Mouse (Mus musculus) stomach, postnatal 0 days (tissue): ENCODE data around the gene Rps12. TPM values are rescaled to one million over a fixed set of nuclear protein-coding genes. Genes with fewer than 3 reads are reported as not detected.
"Not testable (repeated sequence)": the region's sequence is repeated elsewhere in the genome, so short reads cannot be mapped to it uniquely, and the experiment has no call there.

ENCODE experiments used
- ATAC-seq: fragments of 200-750 bp; cut with Nextera tagmentation; 2 replicates; pipeline ENCODE4 v1.8.0; 2017; ENCODE audit not compliant: low FRiP score, low TSS enrichment
- DNase-seq: peaks from one replicate; pipeline ENCODE4 v3.0.0-alpha.2; 2016; ENCODE audit warnings: low spot score
- H3K27ac ChIP-seq: fragments of 300-500 bp; sonication (generic); replicated peaks from 2 replicates; pipeline ENCODE4 v1.5.1; 2014; ENCODE audit warnings: mild to moderate bottlenecking, control low read depth
- H3K27me3 ChIP-seq: fragments of 300-500 bp; sonication (generic); 2 replicates; pipeline ENCODE4 v1.6.1; 2014; ENCODE audit warnings: low read length; ENCODE audit not compliant: control insufficient read depth, insufficient read depth
- H3K36me3 ChIP-seq: fragments of 300-500 bp; sonication (generic); 2 replicates; pipeline ENCODE4 v1.6.1; 2014; ENCODE audit warnings: low read length, mixed read lengths; ENCODE audit not compliant: control insufficient read depth, insufficient read depth
- H3K4me1 ChIP-seq: fragments of 300-500 bp; sonication (generic); replicated peaks from 2 replicates; pipeline ENCODE4 v1.6.1; 2014; ENCODE audit warnings: antibody characterized with exemption; ENCODE audit not compliant: control insufficient read depth, insufficient read depth
- H3K4me2 ChIP-seq: fragments of 300-500 bp; sonication (generic); replicated peaks from 2 replicates; pipeline ENCODE4 v1.6.1; 2014; ENCODE audit warnings: low read depth, mild to moderate bottlenecking, control low read depth, moderate library complexity
- H3K4me3 ChIP-seq: fragments of 300-500 bp; sonication (generic); 2 replicates; pipeline ENCODE4 v1.5.1; 2014; ENCODE audit warnings: low read depth, low read length, control low read depth
- H3K9ac ChIP-seq: fragments of 300-500 bp; sonication (generic); 2 replicates; pipeline ENCODE4 v1.6.1; 2014; ENCODE audit warnings: mild to moderate bottlenecking, low read length, control low read depth, mixed read lengths
- H3K9me3 ChIP-seq: fragments of 300-500 bp; sonication (generic); 2 replicates; pipeline ENCODE4 v1.6.1; 2016; ENCODE audit warnings: low read length; ENCODE audit not compliant: control insufficient read depth
- CTCF ChIP-seq: IDR thresholded peaks from 2 replicates; pipeline ENCODE4 v1.5.1; 2016; ENCODE audit warnings: antibody characterized with exemption, low read depth, mild to moderate bottlenecking, moderate library complexity
- EP300 ChIP-seq: optimal IDR thresholded peaks from 2 replicates; pipeline ENCODE3; 2016; ENCODE audit warnings: antibody characterized with exemption
- WGBS: fragments of 180-500 bp; shearing (Covaris S2); extraction: QIAGEN DNeasy Blood & Tissue Kit; methylation state at CpG from one replicate; pipeline ENCODE4 v1.1.7; 2014; 5-methylcytosine and 5-hydroxymethylcytosine counted together
- polyA plus RNA-seq: library from polyadenylated mRNA; unstranded; fragments of >200 nt; fragmentation: Nextera tagmentation; extraction: Ambion mirVana; gene quantifications from 2 replicates; pipeline ENCODE4 v1.2.1, GENCODE M21; 2015

Rps12 gene
- polyA plus RNA-seq, 1 experiment from 2014 or later: 215 TPM

DNA sequence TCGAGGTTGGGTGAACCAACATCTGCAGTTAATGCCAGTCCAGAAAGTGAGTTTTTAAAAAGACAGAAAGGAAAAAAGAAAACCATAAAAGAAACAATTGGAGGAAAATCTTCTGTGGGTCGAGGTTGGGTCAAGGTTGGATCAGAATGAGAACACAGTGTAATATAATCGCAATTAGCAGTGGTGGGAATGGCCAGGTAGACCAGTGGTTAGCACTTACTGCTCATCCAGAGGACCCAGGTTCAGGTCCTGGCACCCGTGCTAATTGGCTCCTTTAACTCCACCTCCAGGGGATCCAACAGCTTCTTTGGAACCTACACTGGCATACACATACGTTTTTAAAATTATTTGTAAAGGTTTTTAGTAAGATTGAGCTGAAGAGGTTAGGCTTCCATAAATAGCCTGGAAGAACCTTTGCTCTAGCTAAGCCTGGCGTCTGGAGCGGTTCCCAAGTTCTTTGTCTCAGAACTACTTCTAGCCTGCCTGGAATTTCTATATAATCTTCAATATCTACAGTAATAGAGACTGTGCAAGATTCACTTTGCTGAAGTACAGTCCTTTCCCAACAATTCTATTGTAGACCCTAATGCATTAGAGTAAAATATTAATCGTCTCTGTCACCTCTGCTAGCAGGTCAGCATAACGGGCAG, 8.9 kb upstream of the Rps12 start:
- no peak for TF ChIP-seq CTCF
- no peak for TF ChIP-seq EP300
- Histone ChIP-seq H3K9ac (peak overlapping the region; percentile 82), H3K4me3 (peak overlapping the region; percentile 59)

DNA sequence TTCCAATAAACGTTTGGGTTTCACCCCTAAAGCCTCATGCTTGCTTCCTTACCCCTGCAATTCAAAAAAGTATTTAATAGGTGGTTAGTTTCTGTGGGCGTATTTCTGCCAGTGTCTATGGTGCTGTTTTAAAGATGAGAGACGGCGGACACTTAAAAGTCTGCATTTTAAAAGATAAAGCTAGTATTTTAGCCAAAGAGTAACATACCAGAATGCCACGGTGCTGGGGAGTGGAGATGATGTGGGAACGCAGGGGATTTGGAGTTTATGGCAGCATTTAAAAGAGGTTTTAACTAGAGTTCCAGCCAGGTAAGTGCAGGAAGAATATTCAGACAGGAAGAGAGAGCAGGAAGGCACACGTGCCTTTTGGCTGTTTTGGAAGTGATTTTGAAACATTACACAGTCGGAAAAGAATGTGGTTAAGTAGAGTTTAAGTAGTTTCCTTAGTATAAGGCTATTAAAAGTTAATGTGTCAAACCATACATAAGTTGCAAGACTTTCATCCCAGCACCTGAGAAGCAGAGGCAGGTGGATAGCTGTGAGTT, 1.1 kb upstream of the Rps12 start:
- peak overlapping the region; percentile 72 for H3K9ac ChIP-seq

More for the DNA sequence above, 8.9 kb upstream of the Rps12 start:
- Histone ChIP-seq H3K27ac (no peak overlapping the region), H3K4me2 (peak overlapping the region; percentile 68), H3K9me3 (no peaks in the 10 kb centered on the region), H3K27me3 (no peaks in the 10 kb centered on the region), H3K4me1 (no peaks in the 10 kb centered on the region), H3K36me3 (no peaks in the 10 kb centered on the region)
- DNase-seq (no peak), ATAC-seq (no peak)
- WGBS: 48% methylated on average over 9 of the region's 9 CpGs

DNA sequence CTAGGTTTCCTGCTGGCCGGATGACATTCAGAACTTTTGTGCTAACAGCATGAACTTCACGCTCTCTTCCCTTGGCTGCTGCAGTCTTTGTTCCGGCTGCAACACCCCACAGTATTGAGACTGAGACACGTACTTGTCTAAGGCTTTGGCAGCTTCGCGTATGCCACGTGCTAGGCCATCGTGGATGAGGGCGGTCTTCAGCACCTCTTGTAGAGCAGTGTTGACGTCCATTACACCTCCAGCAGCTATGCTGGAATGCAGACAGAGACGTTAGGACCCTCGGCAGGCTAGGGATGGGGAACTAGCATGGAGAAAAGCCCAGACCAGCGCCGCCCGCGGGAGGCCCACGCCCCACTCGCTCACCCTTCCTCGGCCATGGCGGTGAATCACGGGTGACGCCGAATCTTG, 440 bp downstream of the Rps12 start:
- not testable (repeated sequence) for H3K9me3 ChIP-seq, H3K27me3 ChIP-seq, H3K36me3 ChIP-seq, H3K4me1 ChIP-seq, DNase-seq
- H3K9ac ChIP-seq: peak overlapping the region; percentile 77
- peak overlapping the region; percentile 71 for H3K27ac ChIP-seq
- WGBS: under 1% methylated on average over 23 of the region's 23 CpGs
- peak overlapping the region; percentile 54 for H3K4me2 ChIP-seq
- H3K4me3 ChIP-seq: peak overlapping the region; percentile 68
- peak; percentile 50 for ATAC-seq

More for the DNA sequence above, 1.1 kb upstream of the Rps12 start:
- WGBS: 6% methylated on average over 8 of the region's 8 CpGs
- H3K4me1 ChIP-seq: no peaks in the 10 kb centered on the region
- H3K27ac ChIP-seq: peak overlapping the region; percentile 88
- peak overlapping the region; percentile 74 for H3K4me2 ChIP-seq
- no peak for DNase-seq
- no peaks in the 10 kb centered on the region for H3K9me3 ChIP-seq
- TF ChIP-seq CTCF (no peak), EP300 (no peak)
- peak overlapping the region; percentile 68 for H3K4me3 ChIP-seq
- ATAC-seq: no peak
- H3K36me3 ChIP-seq: peaks cover 7% of the 10 kb centered on the region; the same call in 1 of the 2 replicates
- H3K27me3 ChIP-seq: no peaks in the 10 kb centered on the region

DNA sequence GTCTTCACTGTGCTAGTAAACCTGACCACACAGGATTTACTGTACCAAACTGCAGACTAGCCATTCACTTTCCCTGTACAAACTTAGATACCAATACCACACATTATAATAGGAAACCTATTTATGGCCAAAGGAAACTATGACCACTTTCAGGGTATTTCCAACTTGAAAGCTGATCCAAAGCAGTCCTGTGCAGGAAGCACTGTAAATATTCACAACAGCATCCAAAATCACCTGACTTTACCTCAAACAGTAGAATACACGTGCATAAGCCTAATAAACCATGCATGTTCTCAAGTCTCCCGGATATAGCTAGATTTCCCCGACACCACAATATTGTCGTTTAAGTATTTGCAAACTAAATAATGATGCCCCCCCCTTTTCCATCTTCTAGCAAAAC, 1.0 kb downstream of the Rps12 start:
- Histone ChIP-seq H3K27me3 (no peaks in the 10 kb centered on the region), H3K4me2 (peak overlapping the region; percentile 54), H3K36me3 (peaks cover 9% of the 10 kb centered on the region; the same call in 1 of the 2 replicates), H3K9ac (peak overlapping the region; percentile 77), H3K9me3 (no peaks in the 10 kb centered on the region), H3K4me1 (no peaks in the 10 kb centered on the region), H3K27ac (0 out of 2 replicates have a peak overlapping the region, but pooled peaks have one; percentile 2), H3K4me3 (peak overlapping the region; percentile 68)
- no peak for TF ChIP-seq EP300
- no peak for TF ChIP-seq CTCF
- ATAC-seq: no peak
- 1% methylated on average over 4 of the region's 4 CpGs for WGBS
- no peak for DNase-seq

DNA sequence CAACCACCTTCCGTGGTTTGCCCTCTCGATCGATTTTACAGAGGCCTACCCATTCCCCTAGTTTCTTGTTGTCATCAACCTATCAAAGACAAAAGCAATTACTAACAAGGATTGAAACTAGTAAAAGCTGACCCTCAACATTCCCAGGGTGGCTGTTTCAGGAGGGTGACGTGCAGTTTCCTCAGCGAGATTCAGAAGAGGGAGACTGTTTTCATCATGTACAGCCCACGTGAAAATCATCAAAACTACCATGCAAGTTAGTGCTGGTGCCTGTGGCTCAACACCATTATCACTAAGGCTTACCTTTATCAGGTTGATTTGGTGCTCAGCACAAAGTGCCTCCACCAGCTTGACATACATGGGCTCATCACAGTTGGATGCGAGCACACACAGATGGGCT, 1.5 kb downstream of the Rps12 start:
- H3K27ac ChIP-seq, ATAC-seq, H3K36me3 ChIP-seq, H3K27me3 ChIP-seq, H3K4me1 ChIP-seq, DNase-seq, H3K9me3 ChIP-seq: not testable (repeated sequence)
- WGBS: 44% methylated on average over 7 of the region's 7 CpGs
- peak overlapping the region; percentile 54 for H3K4me2 ChIP-seq
- peak overlapping the region; percentile 77 for H3K9ac ChIP-seq
- H3K4me3 ChIP-seq: peak overlapping the region; percentile 68

DNA sequence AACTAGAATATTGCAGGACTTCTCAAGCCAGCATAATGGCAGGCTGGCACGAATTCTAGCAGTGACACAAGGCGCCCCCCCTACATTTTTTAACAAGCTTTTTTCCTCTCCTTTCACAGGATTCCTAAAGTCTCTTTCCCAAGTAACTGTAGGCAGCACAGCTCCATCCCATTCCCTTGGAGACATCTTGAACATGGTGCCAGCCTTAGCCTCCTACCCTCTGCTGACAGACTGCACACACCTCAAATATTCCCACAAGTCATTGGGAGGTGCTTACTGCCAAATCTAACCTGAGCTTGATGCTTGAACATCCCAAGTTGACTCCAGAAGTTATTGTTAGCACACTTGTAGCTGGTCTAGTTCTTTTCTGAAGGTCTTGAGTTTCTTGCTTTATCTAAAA, 3.0 kb downstream of the Rps12 start:
- Histone ChIP-seq H3K9me3 (no peaks in the 10 kb centered on the region), H3K4me1 (no peaks in the 10 kb centered on the region), H3K36me3 (peaks cover 9% of the 10 kb centered on the region; the same call in 1 of the 2 replicates), H3K27me3 (no peaks in the 10 kb centered on the region), H3K4me3 (no peak overlapping the region), H3K27ac (no peak overlapping the region), H3K4me2 (no peak overlapping the region), H3K9ac (0 out of 2 replicates have a peak overlapping the region, but pooled peaks have one; percentile 18)
- WGBS: 46% methylated on average over 2 of the region's 2 CpGs
- TF ChIP-seq CTCF (no peak), EP300 (no peak)
- DNase-seq (no peak), ATAC-seq (no peak)
